Mouse (Mus musculus) spleen, adult 2 months (tissue): ENCODE measurements around the gene Syt1.

Experiments used
- CTCF ChIP-seq: fragments of 200-500 bp; IDR thresholded peaks from 2 replicates; pipeline ENCODE4 v1.5.1; 2011; ENCODE audit warnings: mild to moderate bottlenecking, inconsistent platforms; ENCODE audit not compliant: insufficient read depth, insufficient read length, insufficient replicate concordance; ENCODE audit errors: extremely low read depth
- POLR2A ChIP-seq: fragments of 200-500 bp; IDR thresholded peaks from 2 replicates; pipeline ENCODE4 v1.6.1; 2011; ENCODE audit warnings: low read depth, low read length, inconsistent platforms

DNA sequence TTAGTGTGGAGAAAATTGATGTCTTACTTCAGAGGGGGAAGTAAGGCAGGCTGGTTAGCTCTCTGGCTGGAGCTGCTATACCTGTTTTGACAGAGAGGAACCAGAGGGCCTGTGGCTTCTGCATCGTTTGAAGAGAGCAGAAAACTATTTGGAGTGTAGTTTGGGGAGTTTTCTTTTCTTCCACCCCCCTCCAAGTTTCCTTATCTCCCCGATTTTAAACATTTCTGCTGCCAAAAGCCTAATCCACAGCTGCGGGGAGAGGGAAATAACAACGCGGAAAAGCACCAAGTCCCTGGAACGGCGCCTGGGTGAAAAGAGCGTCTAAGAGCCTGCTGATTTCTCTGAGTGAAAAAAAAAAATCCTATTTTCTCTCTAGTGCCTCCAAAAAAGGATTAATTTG lies 544.2 kb downstream of the Syt1 start:
- TF ChIP-seq CTCF (no peak), POLR2A (no peak)
